Mouse (Mus musculus) kidney, adult 2 months (tissue): ENCODE data around the gene Agtpbp1.
A peak's percentile ranks its signal among the peaks of the same experiment; 100 is the strongest.

Source experiments
- CTCF ChIP-seq: fragments of 200-500 bp; conservative IDR thresholded peaks from 2 replicates; pipeline ENCODE4 v1.5.1; 2011; ENCODE audit warnings: low read depth, mild to moderate bottlenecking, control low read depth, low read length, moderate library complexity, mixed read lengths; ENCODE audit not compliant: insufficient read depth, insufficient read length
- POLR2A ChIP-seq: fragments of 200-500 bp; IDR thresholded peaks from one replicate; pipeline ENCODE4 v1.6.1; 2011; ENCODE audit warnings: low read depth, low read length, control low read depth

DNA sequence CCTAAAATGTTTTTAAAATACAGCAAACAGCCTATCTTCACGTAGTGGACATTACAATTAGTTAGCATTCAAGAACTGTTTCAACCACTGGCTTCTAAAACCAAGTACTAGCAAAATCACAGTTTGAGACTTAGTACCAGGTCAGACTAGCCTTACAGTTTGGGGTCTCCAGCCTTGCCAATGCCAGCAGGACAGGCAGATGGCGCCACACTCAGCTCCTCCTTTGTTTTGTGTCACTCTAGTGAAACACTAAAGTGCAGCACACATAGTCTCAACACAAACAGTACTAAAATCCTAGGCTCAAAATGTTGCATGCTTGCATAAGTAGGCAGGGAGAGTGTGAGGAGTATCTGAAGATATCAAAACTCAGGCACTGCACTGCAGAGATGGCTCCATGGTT, 53.8 kb downstream of the Agtpbp1 start:
- no peak for TF ChIP-seq POLR2A
- peak; percentile 47 for TF ChIP-seq CTCF
